Mouse (Mus musculus) heart, adult 2 months (tissue): Measurements from ENCODE around the gene Glt8d2.
A peak's percentile ranks its signal among the peaks of the same experiment; 100 is the strongest.
"Not testable (repeated sequence)": the region's sequence is repeated elsewhere in the genome, so short reads cannot be mapped to it uniquely, and the experiment has no call there.

Experiments
- CTCF ChIP-seq: fragments of 200-600 bp; IDR thresholded peaks from 2 replicates; pipeline ENCODE4 v1.8.1; 2022; ENCODE audit warnings: antibody characterized with exemption, mild to moderate bottlenecking, moderate library complexity
- EP300 ChIP-seq: fragments of 200-500 bp; IDR thresholded peaks from 2 replicates; pipeline ENCODE4 v1.6.1; 2011; ENCODE audit warnings: low read depth, low read length, control low read depth; ENCODE audit not compliant: insufficient read depth
- POLR2A ChIP-seq: fragments of 200-500 bp; IDR thresholded peaks from 2 replicates; pipeline ENCODE4 v1.6.1; 2011; ENCODE audit warnings: mild to moderate bottlenecking, low read depth, low read length, control low read depth; ENCODE audit not compliant: insufficient read depth

DNA sequence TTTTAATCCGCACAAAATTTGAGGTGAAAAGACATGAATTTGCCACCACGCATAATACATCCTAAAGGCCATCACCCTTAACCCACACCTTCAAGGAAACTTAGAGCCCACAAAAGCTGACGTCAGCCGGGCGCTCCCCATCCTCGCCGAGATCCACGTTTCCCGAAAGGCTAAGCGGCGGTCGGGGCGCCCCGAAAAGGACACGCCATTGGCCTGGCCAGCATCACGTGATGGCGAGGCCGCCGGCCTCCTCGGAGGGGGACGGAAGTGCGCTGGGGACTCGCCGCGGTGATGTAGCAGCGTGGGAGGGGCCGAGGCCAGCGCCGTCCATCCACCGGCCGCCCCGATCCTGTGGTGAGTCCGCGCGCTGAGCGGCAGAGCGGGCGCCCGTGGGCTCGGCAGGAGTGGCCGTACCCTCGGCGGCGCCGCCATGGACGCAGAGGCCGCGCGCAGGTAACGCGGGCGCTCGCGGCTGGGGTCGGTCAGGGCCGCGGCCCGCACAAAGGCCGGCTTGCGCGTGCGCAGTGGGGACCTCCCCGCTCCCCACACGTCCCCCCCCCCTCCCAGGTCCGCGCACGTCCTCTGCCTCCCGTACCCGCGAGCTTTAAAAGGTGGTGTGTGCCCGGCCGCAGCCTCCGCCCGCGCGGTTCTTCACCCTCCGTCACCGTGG lies 60.7 kb downstream of the Glt8d2 start, which contains the start of gene Tdg:
- not testable (repeated sequence) for TF ChIP-seq CTCF, EP300
- TF ChIP-seq POLR2A: peak; percentile 82
